Mouse (Mus musculus) liver, adult 2 months (tissue): ENCODE data around the gene Gm49322. TPM values are rescaled to one million over a fixed set of nuclear protein-coding genes. Genes with fewer than 3 reads are reported as not detected.

ENCODE experiments used
- DNase-seq: peaks from one replicate; pipeline ENCODE4 v3.0.0-alpha.2; 2011; ENCODE audit warnings: low read depth, low spot score; ENCODE audit errors: extremely low read depth
- H3K27ac ChIP-seq: fragments of 200-500 bp; replicated peaks from 2 replicates; pipeline ENCODE4 v1.5.1; 2012; ENCODE audit warnings: low read depth, mild to moderate bottlenecking, control low read depth, inconsistent platforms, low read length; ENCODE audit not compliant: insufficient read depth
- H3K27me3 ChIP-seq: fragments of 200-500 bp; 2 replicates; pipeline ENCODE4 v1.6.1; 2012; ENCODE audit warnings: mild to moderate bottlenecking, moderate library complexity, low read length, inconsistent platforms; ENCODE audit not compliant: control insufficient read depth, insufficient read depth
- H3K36me3 ChIP-seq: fragments of 200-500 bp; 2 replicates; pipeline ENCODE4 v1.6.1; 2012; ENCODE audit warnings: low read length, inconsistent platforms; ENCODE audit not compliant: control insufficient read depth, insufficient read depth
- H3K4me1 ChIP-seq: fragments of 200-500 bp; 2 replicates; pipeline ENCODE4 v1.6.1; 2011; ENCODE audit warnings: low read length; ENCODE audit not compliant: control insufficient read depth, insufficient read depth
- H3K4me3 ChIP-seq: fragments of 200-500 bp; 2 replicates; pipeline ENCODE4 v1.5.1; 2011; ENCODE audit warnings: low read depth, mild to moderate bottlenecking, control low read depth, low read length, moderate library complexity; ENCODE audit not compliant: insufficient read depth
- H3K79me2 ChIP-seq: fragments of 200-500 bp; 2 replicates; pipeline ENCODE4 v1.6.1; 2012; ENCODE audit warnings: inconsistent platforms, mild to moderate bottlenecking, low read length, moderate library complexity; ENCODE audit not compliant: control insufficient read depth, insufficient read depth
- H3K9ac ChIP-seq: fragments of 200-500 bp; 2 replicates; pipeline ENCODE4 v1.6.1; 2012; ENCODE audit warnings: low read depth, mild to moderate bottlenecking, control low read depth, inconsistent platforms, low read length
- CTCF ChIP-seq: fragments of 200-500 bp; IDR thresholded peaks from 2 replicates; pipeline ENCODE4 v1.5.1; 2011; ENCODE audit warnings: low read depth, low read length, control low read depth
- POLR2A ChIP-seq: fragments of 200-500 bp; IDR thresholded peaks from 2 replicates; pipeline ENCODE4 v1.6.1; 2011; ENCODE audit warnings: low read length, control low read depth; ENCODE audit not compliant: insufficient read depth; ENCODE audit errors: extremely low read depth
- WGBS: fragments of 180-500 bp; shearing (Covaris S2); methylation state at CpG from one replicate; pipeline ENCODE4 v1.1.7; 2018; 5-methylcytosine and 5-hydroxymethylcytosine counted together
- polyA plus RNA-seq: library from polyadenylated mRNA; depleted of rRNA; stranded (reverse); fragments of >200 nt; gene quantifications from 2 replicates; pipeline ENCODE4 v1.2.3, GENCODE M21; 2012
- total RNA-seq: library from RNA; depleted of rRNA; stranded (reverse); fragments of >200 nt; gene quantifications from 2 replicates; pipeline ENCODE4 v1.2.3, GENCODE M21; 2014

Gm49322 gene
- total and polyA plus RNA-seq, 2 experiments: 0.28 to 0.70 TPM

DNA sequence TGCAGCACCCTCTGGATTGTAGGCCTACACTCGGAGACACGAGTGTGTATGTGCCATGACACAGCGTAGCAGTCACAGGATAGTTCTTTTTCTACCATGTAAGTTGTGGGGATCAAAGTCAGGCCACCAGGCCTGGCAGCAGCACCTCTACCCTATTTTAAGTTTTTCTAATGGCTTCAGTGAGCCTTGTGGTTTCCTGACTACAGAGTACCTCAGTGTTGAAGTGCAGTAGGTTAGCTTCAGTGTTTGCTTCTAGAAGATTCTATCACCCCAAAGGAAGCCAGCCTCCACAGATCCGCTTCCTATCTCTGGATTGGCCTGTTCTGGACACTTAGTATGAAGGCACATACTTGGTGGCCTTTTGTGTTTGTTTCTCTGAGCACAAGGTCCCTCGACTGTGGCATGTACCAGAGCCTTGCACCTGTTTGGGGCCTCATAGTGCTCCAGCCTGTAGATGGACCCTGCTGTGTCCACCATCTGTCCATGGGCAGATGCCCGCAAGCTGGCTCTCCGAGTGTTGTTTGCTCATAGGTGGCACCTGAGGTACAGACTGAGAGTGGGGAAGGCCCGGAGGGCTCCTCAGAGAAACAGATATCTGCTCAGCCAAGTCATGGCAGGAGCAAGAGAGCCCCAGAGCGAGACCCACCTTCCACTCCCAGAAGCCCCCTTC, 4.4 kb downstream of the Gm49322 start:
- DNase-seq: no peak
- Histone ChIP-seq H3K4me3 (no peak overlapping the region), H3K79me2 (peaks cover 16% of the 10 kb centered on the region), H3K36me3 (no peaks in the 10 kb centered on the region), H3K9ac (no peak overlapping the region), H3K4me1 (no peaks in the 10 kb centered on the region), H3K27ac (no peak overlapping the region), H3K27me3 (no peaks in the 10 kb centered on the region)
- TF ChIP-seq CTCF (no peak), POLR2A (no peak)
- WGBS: 92% methylated on average over 9 of the region's 9 CpGs

DNA sequence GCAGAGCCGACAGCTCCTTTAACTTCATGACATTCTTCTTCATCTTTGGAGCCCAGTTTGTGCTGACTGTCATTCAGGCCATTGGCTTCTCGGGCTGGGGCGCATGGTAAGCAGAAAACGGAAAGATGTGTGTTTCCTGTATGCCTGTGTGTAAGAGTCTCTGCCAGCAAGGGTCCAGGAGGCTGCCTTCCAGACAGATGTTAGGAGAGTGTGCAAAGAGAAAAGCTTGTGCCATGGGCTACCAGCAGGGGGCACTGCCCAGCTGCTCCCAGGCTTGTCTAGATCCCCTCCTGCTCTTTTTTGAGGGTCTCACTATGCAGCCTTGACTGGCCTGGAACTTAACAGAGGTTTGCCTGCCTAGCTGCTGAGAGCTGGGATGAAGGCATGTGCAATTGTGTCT, 5.2 kb downstream of the Gm49322 start:
- H3K4me1 ChIP-seq: peaks cover under 1% of the 10 kb centered on the region; the same call in 1 of the 2 replicates
- H3K27me3 ChIP-seq: no peaks in the 10 kb centered on the region
- no peaks in the 10 kb centered on the region for H3K36me3 ChIP-seq
- no peak overlapping the region for H3K4me3 ChIP-seq
- H3K9ac ChIP-seq: no peak overlapping the region
- WGBS: 52% methylated on average over 4 of the region's 4 CpGs
- peaks cover 16% of the 10 kb centered on the region for H3K79me2 ChIP-seq
- H3K27ac ChIP-seq: no peak overlapping the region
- TF ChIP-seq CTCF (peak; percentile 92), POLR2A (no peak)
- no peak for DNase-seq

DNA sequence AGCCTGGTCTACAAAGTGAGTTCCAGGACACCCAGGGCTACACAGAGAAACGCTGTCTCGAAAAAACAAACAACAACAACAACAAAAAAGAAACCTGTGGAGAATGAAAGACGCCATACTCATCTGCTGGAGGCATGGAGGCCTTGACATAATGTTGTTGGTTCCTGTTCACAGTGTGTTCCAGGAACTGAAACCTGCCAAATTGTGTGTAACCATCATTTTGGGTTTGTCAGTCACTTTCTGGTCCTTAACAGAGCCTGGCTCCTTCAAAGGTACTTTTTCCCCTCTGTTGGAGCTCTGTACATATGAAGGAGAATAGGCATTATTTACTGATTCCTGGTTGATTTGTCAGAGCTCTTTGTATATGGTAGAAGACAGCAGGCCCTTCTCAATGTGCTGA, 6.1 kb downstream of the Gm49322 start:
- Histone ChIP-seq H3K27me3 (no peaks in the 10 kb centered on the region), H3K27ac (no peak overlapping the region), H3K4me1 (peaks cover 6% of the 10 kb centered on the region; the same call in 1 of the 2 replicates), H3K4me3 (no peak overlapping the region), H3K36me3 (no peaks in the 10 kb centered on the region), H3K79me2 (peaks cover 8% of the 10 kb centered on the region), H3K9ac (no peak overlapping the region)
- no peak for DNase-seq
- TF ChIP-seq CTCF: no peak
- TF ChIP-seq POLR2A: no peak
- 93% methylated on average over 3 of the region's 3 CpGs for WGBS

DNA sequence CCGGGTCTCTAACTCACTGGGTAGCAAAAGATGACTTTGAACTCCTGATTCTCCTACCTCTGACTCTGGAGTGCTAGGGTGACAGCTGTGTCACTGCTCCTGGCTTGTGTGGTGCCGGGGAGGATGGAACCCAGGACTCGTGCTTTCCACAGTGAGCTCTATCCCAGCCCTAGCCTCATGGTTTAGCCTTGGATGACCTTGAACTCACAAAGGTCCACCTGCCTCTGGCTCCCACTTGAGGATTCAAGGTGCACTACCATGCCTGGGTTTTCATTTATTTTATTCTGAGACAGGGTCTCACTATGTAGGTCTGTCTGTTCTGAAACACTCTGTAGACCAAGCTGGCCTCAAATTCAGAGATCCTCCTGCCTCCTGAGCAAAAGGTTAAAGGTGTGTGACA, 8.0 kb downstream of the Gm49322 start:
- H3K9ac ChIP-seq: no peak overlapping the region
- TF ChIP-seq POLR2A: no peak
- no peak for TF ChIP-seq CTCF
- H3K79me2 ChIP-seq: no peaks in the 10 kb centered on the region
- 53% methylated on average over 3 of the region's 3 CpGs for WGBS
- H3K36me3 ChIP-seq: no peaks in the 10 kb centered on the region
- no peaks in the 10 kb centered on the region for H3K27me3 ChIP-seq
- H3K27ac ChIP-seq: no peak overlapping the region
- H3K4me1 ChIP-seq: peaks cover 6% of the 10 kb centered on the region; the same call in 1 of the 2 replicates
- no peak overlapping the region for H3K4me3 ChIP-seq
- no peak for DNase-seq

DNA sequence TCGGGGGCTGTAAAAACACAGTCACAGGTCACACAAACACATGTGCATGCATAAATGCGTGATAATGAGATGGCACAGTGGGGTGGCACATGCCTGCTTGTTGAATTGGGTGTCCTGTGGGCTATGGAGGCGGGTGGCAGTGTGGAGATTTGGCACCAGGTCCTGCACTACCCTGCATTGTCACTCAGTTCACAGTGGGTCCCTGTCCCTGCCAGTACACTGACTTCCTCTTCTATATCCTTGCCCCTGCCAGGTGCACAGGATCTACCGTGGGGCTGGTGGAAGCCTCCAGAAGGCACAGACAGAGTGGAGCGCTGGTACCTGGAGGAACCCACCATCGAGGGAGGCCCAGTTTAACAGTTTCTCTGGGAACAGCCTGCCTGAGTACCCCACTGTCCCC, 8.5 kb downstream of the Gm49322 start:
- Histone ChIP-seq H3K9ac (no peak overlapping the region), H3K4me1 (peaks cover 6% of the 10 kb centered on the region; the same call in 1 of the 2 replicates), H3K27ac (no peak overlapping the region), H3K79me2 (no peaks in the 10 kb centered on the region), H3K27me3 (no peaks in the 10 kb centered on the region), H3K36me3 (no peaks in the 10 kb centered on the region), H3K4me3 (no peak overlapping the region)
- WGBS: 91% methylated on average over 6 of the region's 6 CpGs
- DNase-seq: no peak
- TF ChIP-seq CTCF (no peak), POLR2A (no peak)

DNA sequence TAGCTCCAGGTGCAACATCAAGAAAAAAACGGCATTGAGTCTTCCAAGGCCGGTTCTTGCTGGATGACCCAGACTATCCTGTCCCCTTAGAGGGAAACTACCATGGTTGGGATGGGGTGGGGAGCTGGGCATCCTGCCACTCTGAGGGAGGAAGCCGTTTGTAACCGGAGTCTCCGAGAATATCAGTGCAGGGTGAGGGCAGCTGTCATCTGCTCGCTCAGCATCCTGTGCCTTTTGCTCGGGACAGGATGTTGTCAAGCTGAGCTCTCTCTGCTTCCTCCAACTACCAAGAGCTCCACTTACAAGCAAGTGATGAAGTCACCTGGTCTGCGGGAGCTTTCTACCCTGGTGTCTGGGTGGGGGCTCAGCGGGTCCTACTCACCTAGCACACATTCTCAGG, 12.4 kb downstream of the Gm49322 start:
- no peak for TF ChIP-seq POLR2A
- no peak for TF ChIP-seq CTCF
- H3K79me2 ChIP-seq: peaks cover 6% of the 10 kb centered on the region; the same call in 1 of the 2 replicates
- H3K27me3 ChIP-seq: no peaks in the 10 kb centered on the region
- no peak overlapping the region for H3K9ac ChIP-seq
- DNase-seq: no peak
- H3K4me1 ChIP-seq: peaks cover 13% of the 10 kb centered on the region; the same call in 1 of the 2 replicates
- H3K4me3 ChIP-seq: no peak overlapping the region
- no peaks in the 10 kb centered on the region for H3K36me3 ChIP-seq
- H3K27ac ChIP-seq: peak overlapping the region; percentile 39; the same call in 1 of the 2 replicates
- 72% methylated on average over 9 of the region's 9 CpGs for WGBS
